Mouse (Mus musculus) thymus, adult 2 months (tissue): ENCODE measurements around the gene Spem2.

Source experiments
- CTCF ChIP-seq: fragments of 200-500 bp; IDR thresholded peaks from 2 replicates; pipeline ENCODE4 v1.5.1; 2012; ENCODE audit warnings: mild to moderate bottlenecking, control low read depth, low read length, moderate library complexity, borderline replicate concordance; ENCODE audit not compliant: control insufficient read depth, poor library complexity, insufficient read depth; ENCODE audit errors: extremely low read depth
- POLR2A ChIP-seq: fragments of 200-500 bp; IDR thresholded peaks from 2 replicates; pipeline ENCODE4 v1.6.1; 2012; ENCODE audit warnings: mild to moderate bottlenecking, low read length, control low read depth, moderate library complexity; ENCODE audit not compliant: control insufficient read depth, poor library complexity, insufficient read depth; ENCODE audit errors: extremely low read depth

- TF ChIP-seq POLR2A = no peak
- no peak for TF ChIP-seq CTCF
These were observed 13.7 kb downstream of the Spem2 start for GRCm38 (mm10) chr11:69804652-69804940.
